Mouse (Mus musculus) small intestine, adult 2 months (tissue): ENCODE measurements at regions not wholly inside any gene's neighbourhood (a gene's known extent, or its start where the extent isn't known, plus 50 kb on each side); places are given as distances from the start of the nearest gene placed in this dataset.

Experiments used
- H3K27ac ChIP-seq: fragments of 200-500 bp; 2 replicates; pipeline ENCODE4 v1.5.1; 2012; ENCODE audit warnings: low read depth, low read length, control low read depth, inconsistent platforms; ENCODE audit not compliant: insufficient read depth
- H3K27me3 ChIP-seq: fragments of 200-500 bp; 2 replicates; pipeline ENCODE4 v1.6.1; 2012; ENCODE audit warnings: mild to moderate bottlenecking, moderate library complexity, low read length, inconsistent platforms; ENCODE audit not compliant: control insufficient read depth, insufficient read depth
- H3K36me3 ChIP-seq: fragments of 200-500 bp; 2 replicates; pipeline ENCODE4 v1.6.1; 2012; ENCODE audit warnings: mild to moderate bottlenecking, low read length, control low read depth, inconsistent platforms; ENCODE audit not compliant: control insufficient read depth, insufficient read depth
- H3K4me1 ChIP-seq: fragments of 200-500 bp; 2 replicates; pipeline ENCODE4 v1.6.1; 2012; ENCODE audit warnings: low read length, inconsistent platforms, mixed read lengths; ENCODE audit not compliant: control insufficient read depth, insufficient read depth, insufficient read length
- H3K4me3 ChIP-seq: fragments of 200-500 bp; 2 replicates; pipeline ENCODE4 v1.5.1; 2012; ENCODE audit warnings: low read depth, mild to moderate bottlenecking, control low read depth, inconsistent platforms, low read length, moderate library complexity
- CTCF ChIP-seq: fragments of 200-500 bp; IDR thresholded peaks from 2 replicates; pipeline ENCODE4 v1.5.1; 2012; ENCODE audit warnings: low read depth, mild to moderate bottlenecking, control low read depth, inconsistent platforms, low read length, moderate library complexity, mixed read lengths; ENCODE audit not compliant: insufficient replicate concordance, insufficient read length; ENCODE audit errors: extremely low read depth
- POLR2A ChIP-seq: fragments of 200-500 bp; IDR thresholded peaks from 2 replicates; pipeline ENCODE4 v1.6.1; 2012; ENCODE audit warnings: low read depth, mild to moderate bottlenecking, control low read depth, inconsistent platforms, low read length, moderate library complexity
- WGBS: fragments of 180-500 bp; shearing (Covaris S2); methylation state at CpG from one replicate; pipeline ENCODE4 v1.1.7; 2018; 5-methylcytosine and 5-hydroxymethylcytosine counted together

DNA sequence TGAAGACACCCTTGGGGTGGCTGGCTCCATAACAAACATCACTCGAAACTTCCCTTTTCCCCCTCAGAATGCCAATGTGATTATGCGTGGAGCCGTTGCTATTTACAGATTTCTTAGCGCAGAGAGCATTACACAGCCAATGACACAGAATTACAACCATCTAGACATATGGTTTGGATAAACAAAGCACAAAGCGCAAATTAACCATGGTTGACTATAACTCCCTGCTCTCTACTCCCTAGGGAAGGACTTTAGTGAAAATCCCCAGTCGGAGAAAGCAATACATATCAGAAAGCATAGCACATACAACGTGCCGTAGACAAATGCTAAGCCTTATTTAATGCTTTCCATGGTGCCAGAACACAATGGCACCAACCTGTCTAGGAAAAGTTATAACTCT, 131.8 kb downstream of the Tshz3 start:
- 86% methylated on average over 8 of the region's 8 CpGs for WGBS
- no peaks in the 10 kb centered on the region for H3K36me3 ChIP-seq
- H3K27me3 ChIP-seq: no peaks in the 10 kb centered on the region
- H3K27ac ChIP-seq: no peak overlapping the region
- no peaks in the 10 kb centered on the region for H3K4me1 ChIP-seq
- no peak for TF ChIP-seq POLR2A
- TF ChIP-seq CTCF: no peak
- no peak overlapping the region for H3K4me3 ChIP-seq

DNA sequence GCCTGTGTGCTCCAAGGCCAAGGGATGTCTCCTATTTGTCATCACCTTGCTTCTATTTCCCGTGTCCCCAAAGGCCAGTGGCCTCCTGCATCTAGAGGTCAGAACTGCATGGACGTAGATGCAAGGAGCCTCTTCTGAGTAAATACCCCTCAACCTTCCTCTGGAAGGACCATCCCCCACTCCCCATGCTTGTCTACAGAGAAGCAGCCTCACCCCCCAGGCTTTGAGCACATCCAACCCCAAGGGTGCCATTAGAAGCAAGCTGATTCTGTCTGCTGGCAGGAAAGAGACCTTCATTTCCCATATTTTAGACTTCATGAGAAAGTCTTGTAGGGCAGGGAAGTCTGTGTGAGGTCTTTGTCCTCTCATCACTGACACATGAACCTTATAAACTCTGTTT, 132.2 kb downstream of the Tshz3 start:
- no peak for TF ChIP-seq POLR2A
- no peak for TF ChIP-seq CTCF
- H3K27ac ChIP-seq: no peak overlapping the region
- H3K36me3 ChIP-seq: no peaks in the 10 kb centered on the region
- no peak overlapping the region for H3K4me3 ChIP-seq
- no peaks in the 10 kb centered on the region for H3K4me1 ChIP-seq
- WGBS: 69% methylated on average over 2 of the region's 2 CpGs
- H3K27me3 ChIP-seq: no peaks in the 10 kb centered on the region

DNA sequence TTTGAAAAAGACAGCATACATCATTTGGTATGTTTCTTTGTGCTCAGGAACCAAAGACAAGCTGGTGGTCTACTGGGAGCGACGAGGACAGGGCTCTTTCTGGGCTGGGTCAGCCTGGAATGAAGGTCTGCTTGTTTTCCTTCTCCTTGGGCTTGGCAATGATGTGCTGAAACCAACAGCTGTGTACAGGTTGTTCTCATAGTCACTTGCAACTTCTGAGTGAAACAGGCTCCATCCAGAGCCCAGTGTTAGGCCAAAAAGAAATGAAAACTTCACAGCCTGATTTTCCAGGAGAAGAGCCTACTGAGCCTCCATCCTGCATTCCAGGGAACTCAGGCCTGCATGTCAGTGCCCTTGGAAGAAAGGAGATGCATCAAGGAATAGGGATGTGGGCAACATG, 150.4 kb downstream of the Tshz3 start:
- Histone ChIP-seq H3K4me1 (no peaks in the 10 kb centered on the region), H3K27ac (no peak overlapping the region), H3K36me3 (no peaks in the 10 kb centered on the region), H3K27me3 (no peaks in the 10 kb centered on the region), H3K4me3 (no peak overlapping the region)
- TF ChIP-seq CTCF (no peak), POLR2A (no peak)
- WGBS: 52% methylated on average over 2 of the region's 2 CpGs

DNA sequence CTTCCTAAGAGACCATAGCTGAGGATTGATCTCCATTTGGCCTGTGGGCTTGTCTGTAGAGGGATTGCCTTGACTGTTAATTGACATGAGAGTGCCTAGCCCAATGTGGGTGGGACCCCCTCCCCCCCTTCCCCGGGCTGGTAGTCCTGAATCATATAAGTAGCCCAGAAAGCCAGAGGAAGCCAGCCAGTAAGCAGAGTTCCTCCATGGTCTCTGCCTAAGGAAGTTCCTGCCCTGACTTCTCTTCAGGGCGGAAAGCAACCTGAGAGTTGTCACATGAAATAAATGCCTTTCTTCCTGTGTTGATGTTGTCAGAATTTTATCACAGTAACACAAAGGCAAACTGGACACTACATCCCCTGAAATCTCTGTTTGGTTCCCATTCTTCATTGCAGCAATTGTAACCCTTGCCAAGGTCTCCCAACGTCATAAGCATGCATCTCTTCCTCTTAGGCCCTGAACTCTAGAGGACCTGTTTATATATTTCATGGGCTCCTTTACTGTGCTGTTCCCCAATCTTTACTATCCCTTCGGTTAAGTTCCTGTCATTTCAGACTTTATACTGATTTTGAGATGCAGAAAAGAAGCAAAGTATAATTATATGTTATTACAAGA, 153.5 kb downstream of the Tshz3 start:
- Histone ChIP-seq H3K36me3 (no peaks in the 10 kb centered on the region), H3K4me3 (no peak overlapping the region), H3K4me1 (no peaks in the 10 kb centered on the region), H3K27ac (no peak overlapping the region), H3K27me3 (no peaks in the 10 kb centered on the region)
- TF ChIP-seq POLR2A (no peak), CTCF (no peak)
- WGBS: 68% methylated on average over 4 of the region's 4 CpGs

DNA sequence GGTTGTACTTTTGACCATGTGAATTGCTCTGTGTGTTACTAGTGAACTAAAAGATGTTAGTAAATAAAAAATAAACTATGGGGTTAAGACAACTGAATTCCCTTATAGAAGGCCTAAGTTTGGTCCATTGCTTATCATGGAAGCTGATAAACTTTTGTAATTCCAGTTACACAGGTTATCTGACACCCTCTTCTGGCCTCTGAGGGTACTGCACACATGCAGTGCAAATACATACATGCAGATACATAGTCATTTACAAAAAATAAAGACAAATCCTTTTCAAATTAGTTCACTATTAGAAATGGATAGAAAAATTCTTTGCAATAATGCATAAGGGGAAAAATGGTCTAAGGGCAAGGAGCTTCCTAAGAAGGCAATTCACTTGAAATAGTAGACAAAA, 156.4 kb downstream of the Tshz3 start:
- no peak overlapping the region for H3K4me3 ChIP-seq
- TF ChIP-seq POLR2A: no peak
- H3K4me1 ChIP-seq: no peaks in the 10 kb centered on the region
- H3K36me3 ChIP-seq: no peaks in the 10 kb centered on the region
- H3K27me3 ChIP-seq: no peaks in the 10 kb centered on the region
- no peak overlapping the region for H3K27ac ChIP-seq

DNA sequence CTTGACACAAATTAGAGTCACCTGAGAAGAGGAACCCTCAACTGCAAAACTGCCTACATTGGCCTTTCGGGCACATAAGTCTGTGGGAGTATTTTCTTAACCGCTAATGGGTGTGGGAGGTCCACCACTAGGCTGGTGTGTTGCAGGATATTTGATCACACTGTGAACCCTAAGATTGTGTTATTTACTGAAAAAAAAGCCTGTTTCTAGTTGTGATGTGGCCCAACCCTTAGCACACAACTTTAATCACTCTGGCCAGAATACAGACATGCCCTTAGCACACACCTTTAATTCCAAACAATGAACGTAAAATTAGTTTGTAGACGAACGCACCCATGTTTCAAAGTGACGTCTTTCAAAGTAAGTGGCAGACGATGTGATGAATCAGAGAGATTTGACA, 161.5 kb downstream of the Tshz3 start:
- H3K27ac ChIP-seq: no peak overlapping the region
- WGBS: 71% methylated on average over 7 of the region's 7 CpGs
- TF ChIP-seq POLR2A (no peak), CTCF (no peak)
- no peaks in the 10 kb centered on the region for H3K4me1 ChIP-seq
- no peak overlapping the region for H3K4me3 ChIP-seq
- H3K36me3 ChIP-seq: no peaks in the 10 kb centered on the region
- H3K27me3 ChIP-seq: no peaks in the 10 kb centered on the region

DNA sequence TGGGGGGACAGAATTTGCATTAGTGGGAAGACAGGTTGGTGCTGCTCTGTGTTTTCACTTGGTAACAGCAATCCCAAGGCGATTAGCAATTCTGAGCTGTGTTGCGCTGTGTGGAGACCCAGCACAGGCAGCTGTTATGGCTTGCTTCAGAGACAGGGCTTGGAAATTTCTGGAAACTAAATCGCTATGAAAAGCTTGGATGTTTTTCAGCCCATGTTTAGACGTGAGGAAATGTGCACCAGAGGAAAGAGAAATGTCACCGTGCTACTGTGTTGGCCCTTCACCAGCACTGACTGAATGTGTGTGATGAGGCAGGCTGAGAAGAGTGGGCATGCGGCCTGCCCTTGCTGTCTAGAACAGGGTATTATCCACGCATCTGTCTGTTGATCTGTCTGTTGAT, 164.6 kb downstream of the Tshz3 start:
- TF ChIP-seq POLR2A (no peak), CTCF (no peak)
- no peak overlapping the region for H3K4me3 ChIP-seq
- H3K27ac ChIP-seq: no peak overlapping the region
- no peaks in the 10 kb centered on the region for H3K4me1 ChIP-seq
- H3K36me3 ChIP-seq: no peaks in the 10 kb centered on the region
- H3K27me3 ChIP-seq: no peaks in the 10 kb centered on the region
- 85% methylated on average over 7 of the region's 7 CpGs for WGBS

DNA sequence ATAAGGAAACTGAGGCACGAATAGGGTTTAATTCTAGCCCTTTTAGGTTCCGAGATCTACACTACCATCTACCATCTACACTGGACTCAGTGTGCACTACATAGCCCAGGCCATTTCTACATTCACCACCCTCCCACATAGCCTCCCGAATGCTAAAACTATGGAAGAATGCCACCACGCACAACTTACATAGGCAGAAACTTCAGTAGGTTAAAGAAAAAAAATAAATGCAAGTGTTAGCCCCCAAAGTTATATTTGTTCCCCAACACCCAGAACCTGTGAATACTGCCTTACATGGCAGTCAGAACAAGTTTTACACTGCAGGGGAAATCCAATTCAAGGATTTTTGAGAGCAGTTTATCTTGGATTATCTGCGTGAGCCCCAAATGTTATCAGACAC, 165.8 kb downstream of the Tshz3 start:
- Histone ChIP-seq H3K4me3 (no peak overlapping the region), H3K27ac (no peak overlapping the region), H3K27me3 (no peaks in the 10 kb centered on the region), H3K4me1 (no peaks in the 10 kb centered on the region), H3K36me3 (no peaks in the 10 kb centered on the region)
- TF ChIP-seq POLR2A (no peak), CTCF (no peak)
- WGBS: 86% methylated on average over 5 of the region's 5 CpGs
